In the genomic region with DNA sequence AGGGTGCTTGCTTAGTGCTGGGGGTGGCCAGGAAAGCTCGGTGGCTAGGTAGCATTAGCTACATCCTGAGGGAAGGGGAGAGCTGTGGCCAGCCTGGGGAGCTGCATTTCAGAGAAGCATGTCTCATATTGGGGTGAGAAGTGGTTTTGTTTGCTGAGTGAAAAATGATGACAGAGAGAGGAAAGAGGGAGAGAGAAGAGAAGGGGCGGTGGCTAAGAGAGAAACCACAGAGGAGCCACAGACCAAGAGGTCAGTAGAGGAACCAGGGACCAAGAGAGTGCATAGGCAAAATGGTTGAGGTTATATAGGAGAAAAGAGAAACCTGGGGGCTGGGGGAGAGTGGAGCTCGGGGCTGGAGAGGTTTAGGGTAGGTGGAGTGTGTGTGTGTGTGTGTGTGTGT, we compare ENCODE assay signal across 12 mouse cellular contexts.
"Had no signal": no experiment of that assay in that cellular context is flagged by ENCODE, and none has a peak within 500 bp of the region (broad histone marks: within the 10 kb centered on the region; RNA-seq: fewer than 3 reads in every experiment).

No protein-coding gene starts in this region.

- H3K4me1 ChIP-seq: neural tube, embryonic 12.5 days had no signal

- H3K4me3 ChIP-seq: left cerebral cortex, adult 2 months; limb, embryonic 10.5 days; midbrain, embryonic 10.5 days; neural tube, embryonic 12.5 days had no signal

- DNase-seq: kidney, adult 11 months; kidney, postnatal 14 days; lung, embryonic 14.5 days; lung, postnatal 10 days; lung, postnatal 4 days; midbrain, embryonic 14.5 days; spleen, adult 18-20 months; thymus, postnatal 36 days had no signal

- H3K27me3 ChIP-seq: neural tube, embryonic 12.5 days had no signal

- H3K36me3 ChIP-seq: limb, embryonic 10.5 days; midbrain, embryonic 10.5 days; neural tube, embryonic 12.5 days had no signal

- H3K27ac ChIP-seq: left cerebral cortex, adult 2 months; limb, embryonic 10.5 days; midbrain, embryonic 10.5 days; neural tube, embryonic 12.5 days had no signal
